Mouse (Mus musculus) heart, embryonic 14.5 days (tissue): Measurements from ENCODE around the gene Hectd3. TPM values are rescaled to one million over a fixed set of nuclear protein-coding genes. Genes with fewer than 3 reads are reported as not detected.

Experiments
- ATAC-seq: fragments of 200-750 bp; cut with Nextera tagmentation; 2 replicates; pipeline ENCODE4 v1.8.0; 2017; ENCODE audit warnings: low read depth, moderate TSS enrichment; ENCODE audit not compliant: insufficient number of reproducible peaks, insufficient read depth, low FRiP score
- H3K27ac ChIP-seq, 2 experiments: fragments of 200-500 bp in 1 of 2; fragments of 300-500 bp in 1 of 2; sonication (generic) in 1 of 2; replicated peaks in 1 of 2; 2 replicates each; pipeline ENCODE4 v1.5.1; 2012 to 2014; ENCODE audit warnings: low read depth in 2 of 2, low read length in 2 of 2, control low read depth in 1 of 2, mild to moderate bottlenecking in 1 of 2, mixed read lengths in 1 of 2; ENCODE audit not compliant: control insufficient read depth in 1 of 2, insufficient read depth in 1 of 2
- H3K27me3 ChIP-seq: fragments of 300-500 bp; sonication (generic); 2 replicates; pipeline ENCODE4 v1.6.1; 2014; ENCODE audit warnings: mild to moderate bottlenecking, low read length, control low read depth; ENCODE audit not compliant: control insufficient read depth, insufficient read depth
- H3K36me3 ChIP-seq: fragments of 300-500 bp; sonication (generic); 2 replicates; pipeline ENCODE4 v1.6.1; 2014; ENCODE audit warnings: mild to moderate bottlenecking, control low read depth, low read length, mixed read lengths; ENCODE audit not compliant: control insufficient read depth, insufficient read depth
- H3K4me1 ChIP-seq, 2 experiments: fragments of 200-500 bp in 1 of 2; fragments of 300-500 bp in 1 of 2; sonication (generic) in 1 of 2; 2 replicates each; pipeline ENCODE4 v1.6.1; 2012 to 2014; ENCODE audit warnings: low read length in 2 of 2, control low read depth in 1 of 2, mixed read lengths in 1 of 2; ENCODE audit not compliant: control insufficient read depth in 2 of 2, insufficient read depth in 2 of 2
- H3K4me2 ChIP-seq: fragments of 300-500 bp; sonication (generic); 2 replicates; pipeline ENCODE4 v1.6.1; 2014; ENCODE audit warnings: mild to moderate bottlenecking, low read length
- H3K4me3 ChIP-seq, 2 experiments: fragments of 200-500 bp in 1 of 2; fragments of 300-500 bp in 1 of 2; sonication (generic) in 1 of 2; 2 replicates each; pipeline ENCODE4 v1.5.1; 2012 to 2014; ENCODE audit warnings: low read length in 2 of 2, mild to moderate bottlenecking in 2 of 2, control low read depth in 1 of 2, low read depth in 1 of 2, moderate library complexity in 1 of 2; ENCODE audit not compliant: control insufficient read depth in 1 of 2, insufficient read depth in 1 of 2
- H3K9ac ChIP-seq: fragments of 300-500 bp; sonication (generic); 2 replicates; pipeline ENCODE4 v1.6.1; 2014; ENCODE audit warnings: mild to moderate bottlenecking, low read length
- H3K9me3 ChIP-seq: fragments of 300-500 bp; sonication (generic); 2 replicates; pipeline ENCODE4 v1.6.1; 2016; ENCODE audit warnings: low read length, control low read depth; ENCODE audit not compliant: control insufficient read depth
- WGBS: fragments of 180-500 bp; shearing (Covaris S2); extraction: QIAGEN DNeasy Blood & Tissue Kit; methylation state at CpG from one replicate; pipeline ENCODE4 v1.1.7; 2014; 5-methylcytosine and 5-hydroxymethylcytosine counted together
- polyA plus RNA-seq: library from polyadenylated mRNA; unstranded; fragments of >200 nt; fragmentation: Nextera tagmentation; extraction: Ambion mirVana; gene quantifications from 2 replicates; pipeline ENCODE4 v1.2.1, GENCODE M21; 2014

The Hectd3 gene
- polyA plus RNA-seq, 1 experiment from 2014 or later: 5.2 TPM

- 66% methylated on average over 6 of the region's 6 CpGs for WGBS
- no peak for ATAC-seq
Measured at GRCm38 (mm10) chr4:116989731-116990130, 5.4 kb upstream of the Hectd3 start.

GRCm38 (mm10) chr4:116991366-116991765 lies 3.8 kb upstream of the Hectd3 start:
- Histone ChIP-seq H3K36me3 (peaks cover 22% of the 10 kb centered on the region), H3K27ac (no peak overlapping the region), H3K4me3 (no peak overlapping the region), H3K4me2 (no peak overlapping the region), H3K4me1 (peaks cover 8 to 21% of the 10 kb centered on the region in 2 experiments), H3K27me3 (no peaks in the 10 kb centered on the region), H3K9me3 (no peaks in the 10 kb centered on the region), H3K9ac (no peak overlapping the region)
- WGBS: 8% methylated on average over 7 of the region's 7 CpGs
- no peak for ATAC-seq

More at GRCm38 (mm10) chr4:116989731-116990130, 5.4 kb upstream of the Hectd3 start:
- H3K9ac ChIP-seq: no peak overlapping the region
- H3K27ac ChIP-seq: no peak overlapping the region
- H3K9me3 ChIP-seq: no peaks in the 10 kb centered on the region
- peaks cover 22% of the 10 kb centered on the region for H3K36me3 ChIP-seq
- no peak overlapping the region for H3K4me2 ChIP-seq
- H3K4me3 ChIP-seq: no peak overlapping the region
- peaks cover 4 to 12% of the 10 kb centered on the region in 2 experiments; a peak in 3 of 4 replicates for H3K4me1 ChIP-seq
- no peaks in the 10 kb centered on the region for H3K27me3 ChIP-seq

- Histone ChIP-seq H3K9ac (peak within 1 kb of the TSS; percentile 87), H3K9me3 (no peaks in the 10 kb centered on the region), H3K4me1 (peaks cover 6 to 21% of the 10 kb centered on the region in 2 experiments), H3K27me3 (no peaks in the 10 kb centered on the region), H3K4me2 (peak within 1 kb of the TSS; percentile 88), H3K27ac (peak within 1 kb of the TSS in 1 of 2 experiments; percentile 80; a peak in 2 of 4 replicates), H3K36me3 (peaks cover 26% of the 10 kb centered on the region), H3K4me3 (peak within 1 kb of the TSS; percentile 90 to 94)
- whole genome bisulfite sequencing: under 1% methylated on average over 38 of the region's 38 CpGs
- peak; percentile 92 for ATAC-seq
Measured at GRCm38 (mm10) chr4:116993672-116994621, 1.2 kb upstream of the Hectd3 start, which contains the start of gene Urod. Gene Urod (minus strand): TSS chr4:116994413.

- Histone ChIP-seq H3K36me3 (peaks cover 34% of the 10 kb centered on the region), H3K9me3 (no peaks in the 10 kb centered on the region), H3K4me1 (peaks cover 6 to 21% of the 10 kb centered on the region in 2 experiments), H3K27me3 (no peaks in the 10 kb centered on the region), H3K4me2 (peak overlapping the region; percentile 88), H3K9ac (peak overlapping the region; percentile 87), H3K27ac (no peak overlapping the region), H3K4me3 (peak overlapping the region; percentile 90 to 94)
- WGBS: under 1% methylated on average over 16 of the region's 16 CpGs
- ATAC-seq: no peak
Measured at GRCm38 (mm10) chr4:116995798-116996135, 650 bp downstream of the Hectd3 start.

- ATAC-seq: no peak
- H3K27me3 ChIP-seq: no peaks in the 10 kb centered on the region
- H3K4me2 ChIP-seq: no peak overlapping the region
- H3K9me3 ChIP-seq: no peaks in the 10 kb centered on the region
- H3K36me3 ChIP-seq: peaks cover 55% of the 10 kb centered on the region
- H3K4me3 ChIP-seq: no peak overlapping the region
- peaks cover 4 to 10% of the 10 kb centered on the region in 2 experiments; a peak in 3 of 4 replicates for H3K4me1 ChIP-seq
- H3K27ac ChIP-seq: no peak overlapping the region
- H3K9ac ChIP-seq: no peak overlapping the region
- WGBS: 90% methylated on average over 17 of the region's 17 CpGs
Measured at GRCm38 (mm10) chr4:116999513-117000154, 4.5 kb downstream of the Hectd3 start.

GRCm38 (mm10) chr4:117001957-117002356 lies 6.8 kb downstream of the Hectd3 start:
- Histone ChIP-seq H3K27me3 (no peaks in the 10 kb centered on the region), H3K4me2 (no peak overlapping the region), H3K27ac (no peak overlapping the region), H3K9ac (no peak overlapping the region), H3K36me3 (peaks cover 57% of the 10 kb centered on the region), H3K9me3 (no peaks in the 10 kb centered on the region), H3K4me1 (no peaks in the 10 kb centered on the region), H3K4me3 (no peak overlapping the region)
- WGBS: 84% methylated on average over 16 of the region's 16 CpGs
- no peak for ATAC-seq

GRCm38 (mm10) chr4:117002543-117003521 lies 7.7 kb downstream of the Hectd3 start:
- H3K9ac ChIP-seq: no peak overlapping the region
- no peak overlapping the region for H3K27ac ChIP-seq
- WGBS: 52% methylated on average over 38 of the region's 38 CpGs
- H3K9me3 ChIP-seq: no peaks in the 10 kb centered on the region
- H3K4me3 ChIP-seq: no peak overlapping the region
- peak; percentile 16; the same call in 1 of the 2 replicates for ATAC-seq
- no peaks in the 10 kb centered on the region for H3K27me3 ChIP-seq
- H3K4me1 ChIP-seq: no peaks in the 10 kb centered on the region
- peaks cover 57% of the 10 kb centered on the region for H3K36me3 ChIP-seq
- H3K4me2 ChIP-seq: no peak overlapping the region
